Comparison of ENCODE assay signal across 7 mouse cellular contexts in genomic region chr7:110122565-110123422, GRCm38 (mm10). TPM values are rescaled to one million over a fixed set of nuclear protein-coding genes. Genes with fewer than 3 reads are reported as not detected.
DNase-seq lines count a peak whose midpoint lies in the region; ATAC-seq lines count a peak whose summit lies in the region.

No protein-coding gene starts in this region.

- no peaks in the 10 kb centered on the region for H3K27me3 ChIP-seq in hindbrain, embryonic 12.5 days

- peak overlapping the region; percentile 82 for H3K9ac ChIP-seq in hindbrain, embryonic 12.5 days

- peak overlapping the region; percentile 88 for H3K4me3 ChIP-seq in hindbrain, embryonic 12.5 days

- peak; percentile 27 for ATAC-seq in hindbrain, embryonic 12.5 days (ENCODE audit: low FRiP score)

- 0 out of 2 replicates have a peak, but pooled peaks cover 8% of the 10 kb centered on the region for H3K36me3 ChIP-seq in hindbrain, embryonic 12.5 days

- H3K9me3 ChIP-seq in hindbrain, embryonic 12.5 days (replicated peaks) = no peaks in the 10 kb centered on the region

- H3K4me1 ChIP-seq in hindbrain, embryonic 12.5 days = peaks cover 12% of the 10 kb centered on the region; the same call in 1 of the 2 replicates

- DNase-seq in R1 (ENCODE audit: low read depth, low spot score) = peak; percentile 64
- DNase-seq in cerebellum, adult 9-11 months = peak; percentile 84
- peak; percentile 23 to 34 for DNase-seq in frontal cortex, postnatal 14 days (ENCODE audit: low spot score in 2 of 2)
- peak; percentile 44 to 51 for DNase-seq in layer of hippocampus, postnatal 36 days
- peak; percentile 90 for DNase-seq in lung, postnatal 25 days (ENCODE audit: low spot score)
- DNase-seq in right cerebral cortex, postnatal 36 days (ENCODE audit: low spot score in 2 of 2) = peak; percentile 16 to 28

- peak overlapping the region; percentile 58 for H3K4me2 ChIP-seq in hindbrain, embryonic 12.5 days (replicated peaks)

- under 1% methylated on average over 72 of the region's 74 CpGs for WGBS in hindbrain, embryonic 12.5 days

- H3K27ac ChIP-seq in hindbrain, embryonic 12.5 days = peak overlapping the region; percentile 83

RNA-seq across cellular contexts. Expression of gene Wee1, which starts 0.9 kb away (rescaled TPM):
- 26.3 and 27.1 TPM in 2 replicates for polyA plus RNA-seq in hindbrain, embryonic 12.5 days (2016; fragmentation: Nextera tagmentation; extraction: Ambion mirVana)
- 10 to 100 TPM; 19.7 to 22.6 TPM for total RNA-seq in layer of hippocampus, postnatal 36 days (2021)

Comparison
In these comparisons a context has a peak if more than half of its experiments do, and no peak if none do; other contexts are left out.
1. Peak in every context shown above with its lines: DNase-seq, ATAC-seq, H3K4me3 ChIP-seq and H3K27ac ChIP-seq.
2. DNase-seq: peak in every context shown above with its lines; median percentile 90 in lung, postnatal 25 days; 84 in cerebellum, adult 9-11 months; 64 in R1; 48 in layer of hippocampus, postnatal 36 days; 28 in frontal cortex, postnatal 14 days; 22 in right cerebral cortex, postnatal 36 days.